Mouse (Mus musculus) spleen, postnatal 10 days (tissue): ENCODE data around the gene Hoxa3.
A peak's percentile ranks its signal among the peaks of the same experiment; 100 is the strongest.

Experiments used
- DNase-seq, 2 experiments: peaks; one replicate each; pipeline ENCODE4 v3.0.0; 2021 to 2022; ENCODE audit warnings: low spot score in 2 of 2

Hoxa3 gene

GRCm38 (mm10) chr6:52205221-52205620 lies 7.9 kb downstream of the Hoxa3 start:
- DNase-seq: no peak

GRCm38 (mm10) chr6:52204050-52204752 lies 8.9 kb downstream of the Hoxa3 start, which contains the start of gene Hoxa5:
Gene Hoxa5, minus strand, starts transcription at chr6:52204587.
- DNase-seq: peak in 1 of 2 experiments; percentile 42

- no peak for DNase-seq
Observed at GRCm38 (mm10) chr6:52203371-52204049, 9.6 kb downstream of the Hoxa3 start.

- no peak for DNase-seq
Observed at GRCm38 (mm10) chr6:52203121-52203370, 10.1 kb downstream of the Hoxa3 start.

- no peak for DNase-seq
Observed at GRCm38 (mm10) chr6:52202362-52203120, 10.6 kb downstream of the Hoxa3 start.

- no peak for DNase-seq
Observed at GRCm38 (mm10) chr6:52201269-52201668, 11.9 kb downstream of the Hoxa3 start.

GRCm38 (mm10) chr6:52200751-52201250 lies 12.3 kb downstream of the Hoxa3 start:
- DNase-seq: no peak

GRCm38 (mm10) chr6:52200073-52200750 lies 12.9 kb downstream of the Hoxa3 start:
- no peak for DNase-seq

GRCm38 (mm10) chr6:52197271-52197670 lies 15.9 kb downstream of the Hoxa3 start:
- DNase-seq: no peak

- no peak for DNase-seq
Observed at GRCm38 (mm10) chr6:52196811-52197210, 16.3 kb downstream of the Hoxa3 start.

- DNase-seq: no peak
Observed at GRCm38 (mm10) chr6:52194690-52195089, 18.4 kb downstream of the Hoxa3 start.

GRCm38 (mm10) chr6:52191860-52192550 lies 21.1 kb downstream of the Hoxa3 start:
- peak; percentile 56 to 86 for DNase-seq

GRCm38 (mm10) chr6:52190906-52191810 lies 22.0 kb downstream of the Hoxa3 start, which contains the start of gene Hoxa4:
Gene Hoxa4, minus strand, starts transcription at chr6:52191753.
- no peak for DNase-seq

GRCm38 (mm10) chr6:52190410-52190809 lies 22.7 kb downstream of the Hoxa3 start:
- DNase-seq: no peak

GRCm38 (mm10) chr6:52189909-52190308 lies 23.2 kb downstream of the Hoxa3 start:
- no peak for DNase-seq

- DNase-seq: no peak
Observed at GRCm38 (mm10) chr6:52189172-52189591, 24.0 kb downstream of the Hoxa3 start.

- no peak for DNase-seq
Observed at GRCm38 (mm10) chr6:52186500-52186899, 26.6 kb downstream of the Hoxa3 start.

GRCm38 (mm10) chr6:52185834-52186233 lies 27.3 kb downstream of the Hoxa3 start:
- no peak for DNase-seq

GRCm38 (mm10) chr6:52185222-52185621 lies 27.9 kb downstream of the Hoxa3 start:
- DNase-seq: no peak

GRCm38 (mm10) chr6:52184668-52185067 lies 28.5 kb downstream of the Hoxa3 start:
- no peak for DNase-seq
